Mouse (Mus musculus): ENCODE results near the gene Gadd45b. TPM values are rescaled to one million over a fixed set of nuclear protein-coding genes. Genes with fewer than 3 reads are reported as not detected.

Gadd45b gene
- polyA plus RNA-seq, 2 experiments: 1.9 to 2.7 TPM

GRCm38 (mm10) chr10:80962051-80962472 lies 32.2 kb downstream of the Gadd45b start:
- no peak overlapping the region for H3K4me2 ChIP-seq (ENCODE audit: low read depth)
- H3K4me3 ChIP-seq (ENCODE audit: insufficient read depth in 1 of 2, low read depth in 2 of 2, low read length in 2 of 2): no peak overlapping the region
- DNase-seq (ENCODE audit: low read depth in 3 of 3, low spot score in 3 of 3): no peak
- H3K27me3 ChIP-seq (ENCODE audit: control insufficient read depth, insufficient read depth, low read length): no peaks in the 10 kb centered on the region
- H3K27ac ChIP-seq: no peak overlapping the region
- no peaks in the 10 kb centered on the region for H3K36me3 ChIP-seq (replicated peaks; ENCODE audit: control insufficient read depth, insufficient read depth, low read depth)
- no peaks in the 10 kb centered on the region for H3K9me3 ChIP-seq (ENCODE audit: control insufficient read depth, low read length)
- no peak overlapping the region for H3K9ac ChIP-seq (replicated peaks)
- H3K4me1 ChIP-seq (replicated peaks; ENCODE audit: control insufficient read depth in 2 of 2, insufficient read depth in 2 of 2, low read length in 1 of 2): peaks cover 0 to 11% of the 10 kb centered on the region in 2 experiments; a peak in 2 of 4 replicates
- no peak for TF ChIP-seq CTCF (IDR thresholded peaks at IDR 0.05; ENCODE audit: low read depth)
- TF ChIP-seq EP300 (IDR thresholded peaks at IDR 0.05; ENCODE audit: low read depth): no peak
- WGBS (ENCODE audit: insufficient replicate concordance): 56% methylated on average over 10 of the region's 10 CpGs
- ATAC-seq (ENCODE audit: insufficient read depth): 0 out of 2 replicates have a peak, but pooled peaks have one; percentile 12

- Histone ChIP-seq H3K36me3 (replicated peaks; ENCODE audit: control insufficient read depth, insufficient read depth, low read depth) (no peaks in the 10 kb centered on the region), H3K9ac (replicated peaks) (no peak overlapping the region), H3K9me3 (ENCODE audit: control insufficient read depth, low read length) (no peaks in the 10 kb centered on the region), H3K27ac (no peak overlapping the region), H3K4me3 (ENCODE audit: insufficient read depth in 1 of 2, low read depth in 2 of 2, low read length in 2 of 2) (no peak overlapping the region), H3K27me3 (ENCODE audit: control insufficient read depth, insufficient read depth, low read length) (no peaks in the 10 kb centered on the region), H3K4me2 (ENCODE audit: low read depth) (no peak overlapping the region), H3K4me1 (replicated peaks; ENCODE audit: control insufficient read depth in 2 of 2, insufficient read depth in 2 of 2, low read length in 1 of 2) (peaks cover 0 to 11% of the 10 kb centered on the region in 2 experiments; a peak in 2 of 4 replicates)
- ATAC-seq (ENCODE audit: insufficient read depth): peak; percentile 25; the same call in 1 of the 2 replicates
- TF ChIP-seq EP300 (IDR thresholded peaks at IDR 0.05; ENCODE audit: low read depth): no peak
- no peak for TF ChIP-seq CTCF (IDR thresholded peaks at IDR 0.05; ENCODE audit: low read depth)
- 57% methylated on average over 5 of the region's 5 CpGs for whole genome bisulfite sequencing (ENCODE audit: insufficient replicate concordance)
- no peak for DNase-seq (ENCODE audit: low read depth in 3 of 3, low spot score in 3 of 3)
Measured at GRCm38 (mm10) chr10:80962585-80962984, 32.7 kb downstream of the Gadd45b start.

GRCm38 (mm10) chr10:80963031-80963975 lies 33.4 kb downstream of the Gadd45b start:
- Histone ChIP-seq H3K9ac (replicated peaks) (no peak overlapping the region), H3K36me3 (replicated peaks; ENCODE audit: control insufficient read depth, insufficient read depth, low read depth) (no peaks in the 10 kb centered on the region), H3K4me3 (ENCODE audit: insufficient read depth in 1 of 2, low read depth in 2 of 2, low read length in 2 of 2) (no peak overlapping the region), H3K9me3 (ENCODE audit: control insufficient read depth, low read length) (no peaks in the 10 kb centered on the region), H3K4me2 (ENCODE audit: low read depth) (no peak overlapping the region), H3K27me3 (ENCODE audit: control insufficient read depth, insufficient read depth, low read length) (no peaks in the 10 kb centered on the region), H3K27ac (no peak overlapping the region; the same call in 1 of the 2 replicates), H3K4me1 (replicated peaks; ENCODE audit: control insufficient read depth in 2 of 2, insufficient read depth in 2 of 2, low read length in 1 of 2) (peaks cover 0 to 11% of the 10 kb centered on the region in 2 experiments; a peak in 2 of 4 replicates)
- peak; percentile 50; the same call in 1 of the 2 replicates for ATAC-seq (ENCODE audit: insufficient read depth)
- TF ChIP-seq CTCF (IDR thresholded peaks at IDR 0.05; ENCODE audit: low read depth): no peak
- no peak for TF ChIP-seq EP300 (IDR thresholded peaks at IDR 0.05; ENCODE audit: low read depth)
- WGBS (ENCODE audit: insufficient replicate concordance): 45% methylated on average over 12 of the region's 12 CpGs
- DNase-seq (ENCODE audit: low read depth in 3 of 3, low spot score in 3 of 3): no peak

- WGBS (ENCODE audit: insufficient replicate concordance): 68% methylated on average over 12 of the region's 12 CpGs
- DNase-seq (ENCODE audit: low read depth in 3 of 3, low spot score in 3 of 3) (no peak), ATAC-seq (ENCODE audit: insufficient read depth) (no peak)
- no peaks in the 10 kb centered on the region for H3K36me3 ChIP-seq (replicated peaks; ENCODE audit: control insufficient read depth, insufficient read depth, low read depth)
- no peak overlapping the region for H3K9ac ChIP-seq (replicated peaks)
- H3K4me3 ChIP-seq (ENCODE audit: insufficient read depth in 1 of 2, low read depth in 2 of 2, low read length in 2 of 2): no peak overlapping the region
- H3K9me3 ChIP-seq (ENCODE audit: control insufficient read depth, low read length): no peaks in the 10 kb centered on the region
- no peak overlapping the region for H3K27ac ChIP-seq
- H3K27me3 ChIP-seq (ENCODE audit: control insufficient read depth, insufficient read depth, low read length): no peaks in the 10 kb centered on the region
- TF ChIP-seq EP300 (IDR thresholded peaks at IDR 0.05; ENCODE audit: low read depth) (no peak), CTCF (IDR thresholded peaks at IDR 0.05; ENCODE audit: low read depth) (no peak)
- H3K4me2 ChIP-seq (ENCODE audit: low read depth): no peak overlapping the region
- H3K4me1 ChIP-seq (replicated peaks; ENCODE audit: control insufficient read depth in 2 of 2, insufficient read depth in 2 of 2, low read length in 1 of 2): peaks cover 0 to 11% of the 10 kb centered on the region in 2 experiments; a peak in 2 of 4 replicates
Measured at GRCm38 (mm10) chr10:80966296-80966695, 36.4 kb downstream of the Gadd45b start.

- H3K27me3 ChIP-seq (ENCODE audit: control insufficient read depth, insufficient read depth, low read length): no peaks in the 10 kb centered on the region
- no peaks in the 10 kb centered on the region for H3K9me3 ChIP-seq (ENCODE audit: control insufficient read depth, low read length)
- peaks cover 0 to 8% of the 10 kb centered on the region in 2 experiments; a peak in 2 of 4 replicates for H3K4me1 ChIP-seq (replicated peaks; ENCODE audit: control insufficient read depth in 2 of 2, insufficient read depth in 2 of 2, low read length in 1 of 2)
- no peak overlapping the region for H3K4me2 ChIP-seq (ENCODE audit: low read depth)
- no peaks in the 10 kb centered on the region for H3K36me3 ChIP-seq (replicated peaks; ENCODE audit: control insufficient read depth, insufficient read depth, low read depth)
- DNase-seq (ENCODE audit: low read depth in 3 of 3, low spot score in 3 of 3) (no peak), ATAC-seq (ENCODE audit: insufficient read depth) (no peak)
- H3K27ac ChIP-seq: no peak overlapping the region
- no peak overlapping the region for H3K4me3 ChIP-seq (ENCODE audit: insufficient read depth in 1 of 2, low read depth in 2 of 2, low read length in 2 of 2)
- no peak overlapping the region for H3K9ac ChIP-seq (replicated peaks)
- TF ChIP-seq EP300 (IDR thresholded peaks at IDR 0.05; ENCODE audit: low read depth): no peak
- no peak for TF ChIP-seq CTCF (IDR thresholded peaks at IDR 0.05; ENCODE audit: low read depth)
- 37% methylated on average over 3 of the region's 3 CpGs for WGBS (ENCODE audit: insufficient replicate concordance)
Measured at GRCm38 (mm10) chr10:80967101-80967656, 37.3 kb downstream of the Gadd45b start.
